Mouse (Mus musculus): ENCODE measurements around the gene Gpr1.
"Not testable (repeated sequence)": the region's sequence is repeated elsewhere in the genome, so short reads cannot be mapped to it uniquely, and the experiment has no call there.

Gpr1 gene

GRCm38 (mm10) chr1:63219277-63219676, 4.9 kb upstream of the Gpr1 start:
- no peak for DNase-seq (ENCODE audit: low spot score)

- DNase-seq (ENCODE audit: low spot score) = no peak
Observed at GRCm38 (mm10) chr1:63214631-63215030, 288 bp upstream of the Gpr1 start.

- DNase-seq (ENCODE audit: low spot score) = no peak
Observed at GRCm38 (mm10) chr1:63213478-63214270, 669 bp downstream of the Gpr1 start.

GRCm38 (mm10) chr1:63209861-63210529, 4.3 kb downstream of the Gpr1 start:
- no peak for DNase-seq (ENCODE audit: low spot score)

GRCm38 (mm10) chr1:63207607-63208006, 6.7 kb downstream of the Gpr1 start:
- no peak for DNase-seq (ENCODE audit: low spot score)

- no peak for DNase-seq (ENCODE audit: low spot score)
Observed at GRCm38 (mm10) chr1:63204660-63205394, 9.5 kb downstream of the Gpr1 start.

- DNase-seq (ENCODE audit: low spot score) = peak; percentile 94
Observed at GRCm38 (mm10) chr1:63203950-63204659, 10.2 kb downstream of the Gpr1 start.

GRCm38 (mm10) chr1:63203471-63203870, 10.9 kb downstream of the Gpr1 start:
- no peak for DNase-seq (ENCODE audit: low spot score)

GRCm38 (mm10) chr1:63201672-63202071, 12.7 kb downstream of the Gpr1 start:
- DNase-seq (ENCODE audit: low spot score) = no peak

GRCm38 (mm10) chr1:63200322-63200721, 14.0 kb downstream of the Gpr1 start:
- no peak for DNase-seq (ENCODE audit: low spot score)

GRCm38 (mm10) chr1:63199387-63199786, 15.0 kb downstream of the Gpr1 start:
- DNase-seq (ENCODE audit: low spot score) = no peak

- DNase-seq (ENCODE audit: low spot score) = no peak
Observed at GRCm38 (mm10) chr1:63195848-63196512, 18.4 kb downstream of the Gpr1 start.

- DNase-seq (ENCODE audit: low spot score) = no peak
Observed at GRCm38 (mm10) chr1:63192306-63193065, 21.9 kb downstream of the Gpr1 start.

GRCm38 (mm10) chr1:63190851-63191250, 23.5 kb downstream of the Gpr1 start:
- DNase-seq (ENCODE audit: low spot score) = no peak

GRCm38 (mm10) chr1:63188536-63188935, 25.8 kb downstream of the Gpr1 start:
- no peak for DNase-seq (ENCODE audit: low spot score)

- DNase-seq (ENCODE audit: low spot score) = not testable (repeated sequence)
Observed at GRCm38 (mm10) chr1:63185430-63185829, 28.9 kb downstream of the Gpr1 start.

GRCm38 (mm10) chr1:63182636-63183270, 31.6 kb downstream of the Gpr1 start:
- peak; percentile 78 for DNase-seq (ENCODE audit: low spot score)

- no peak for DNase-seq (ENCODE audit: low spot score)
Observed at GRCm38 (mm10) chr1:63182212-63182611, 32.1 kb downstream of the Gpr1 start.

- DNase-seq (ENCODE audit: low spot score) = no peak
Observed at GRCm38 (mm10) chr1:63181480-63181879, 32.9 kb downstream of the Gpr1 start.

GRCm38 (mm10) chr1:63181019-63181418, 33.3 kb downstream of the Gpr1 start:
- peak; percentile 99 for DNase-seq (ENCODE audit: low spot score)
